Mouse (Mus musculus) gastrocnemius, postnatal 14 days (tissue): Measurements from ENCODE around the gene Oard1. TPM values are rescaled to one million over a fixed set of nuclear protein-coding genes. Genes with fewer than 3 reads are reported as not detected.

ENCODE experiments used
- DNase-seq: peaks from one replicate; pipeline ENCODE4 v3.0.0; 2021; ENCODE audit warnings: mixed read lengths
- intact Hi-C: fragments of 180-260 bp; cut with DNase I; formaldehyde crosslinking; loops from one replicate; pipeline ENCODE4 v1.15.1; 2025; ENCODE audit warnings: low total_unique reads
- total RNA-seq, 2 experiments: library from RNA; stranded (reverse); gene quantifications; 2 replicates each; pipeline ENCODE4 v1.2.3; 2021

Oard1 gene
- total RNA-seq, 2 experiments from 2014 or later = 7.4 to 8.3 TPM

DNA sequence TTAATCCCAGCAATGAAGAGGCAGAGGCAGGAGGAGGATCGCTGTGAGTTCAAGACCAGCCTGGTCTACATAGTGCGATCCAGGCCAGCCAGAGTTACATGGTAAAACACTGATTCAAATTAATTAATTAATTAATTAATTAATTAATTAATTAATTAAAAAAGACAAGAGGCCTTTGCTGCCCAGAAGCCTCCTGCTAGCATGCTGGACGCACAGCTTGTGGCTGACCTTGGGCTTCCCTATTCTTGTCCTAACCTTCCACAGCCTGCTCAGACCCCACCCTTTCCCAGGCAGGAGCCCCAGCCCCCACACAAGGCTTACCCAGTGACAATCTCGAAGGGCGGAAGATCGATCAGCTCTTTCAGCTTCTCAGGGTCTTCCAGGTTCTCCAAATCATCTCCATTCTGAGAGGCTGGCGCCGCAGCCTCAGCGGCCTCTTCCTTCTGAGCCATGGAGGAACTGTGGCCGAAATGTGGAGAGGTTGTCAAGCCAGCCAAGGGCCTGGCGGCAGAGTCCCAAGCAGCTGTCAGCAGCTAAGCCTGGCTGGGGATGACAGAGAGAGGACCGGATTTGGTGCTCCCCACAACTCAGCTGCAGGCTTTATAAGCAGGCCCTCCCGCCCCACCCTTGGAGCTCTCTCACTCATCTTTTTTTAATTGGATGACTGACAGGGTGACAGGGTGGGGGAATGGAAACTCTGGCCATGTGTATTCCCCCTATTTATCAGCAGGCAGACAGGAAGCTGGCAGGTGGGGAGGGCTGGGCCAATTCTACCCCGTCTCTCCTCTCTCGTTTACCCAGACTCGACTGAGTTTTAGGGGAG, 22.6 kb downstream of the Oard1 start, which contains the start of gene Apobec2:
TSS of gene Apobec2 (minus strand) at position 773 of the 823 bp plus-strand sequence.
- DNase-seq = peak; percentile 73
- intact Hi-C loops = no loop called here

DNA sequence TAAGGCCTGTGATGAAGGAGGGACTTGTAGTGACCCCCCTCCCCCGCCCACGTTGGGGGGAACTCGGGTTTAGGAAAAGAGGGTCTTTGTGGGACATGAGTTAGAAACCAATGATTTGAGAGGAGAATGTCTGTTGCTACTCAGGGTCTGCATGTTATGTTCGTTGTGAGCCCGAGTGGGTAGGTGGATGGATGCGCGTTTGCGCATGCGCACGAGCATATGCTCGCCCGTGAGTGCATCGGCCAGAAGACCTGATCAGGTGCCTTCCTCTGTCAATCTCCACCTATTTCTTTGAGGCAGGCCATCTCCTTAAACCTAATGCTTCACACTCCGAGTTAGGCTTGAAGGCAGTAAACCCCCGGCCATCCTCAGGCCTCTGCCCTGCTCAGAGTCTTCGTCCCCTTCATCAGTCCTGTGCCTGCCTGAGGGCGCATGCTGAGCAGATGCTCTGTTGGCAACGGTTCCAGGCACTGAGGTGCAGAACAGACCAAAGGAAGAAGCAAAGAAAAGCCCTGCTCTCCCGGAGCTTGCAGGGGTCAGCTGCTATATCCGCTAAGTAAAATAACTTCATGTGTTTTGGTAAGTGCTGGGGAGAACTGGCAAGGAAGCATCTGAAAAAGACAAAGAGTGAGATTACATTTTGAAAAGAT, 23.3 kb downstream of the Oard1 start:
- intact Hi-C loops = no loop called here
- no peak for DNase-seq

- intact Hi-C loops = no loop called here
- no peak for DNase-seq
Measured at GRCm38 (mm10) chr17:48433689-48434330, 24.0 kb downstream of the Oard1 start.

GRCm38 (mm10) chr17:48434479-48434878, 24.7 kb downstream of the Oard1 start:
- intact Hi-C loops = no loop called here
- DNase-seq = no peak

GRCm38 (mm10) chr17:48436487-48436886, 26.7 kb downstream of the Oard1 start:
- intact Hi-C loops = no loop called here
- DNase-seq = peak; percentile 43

DNA sequence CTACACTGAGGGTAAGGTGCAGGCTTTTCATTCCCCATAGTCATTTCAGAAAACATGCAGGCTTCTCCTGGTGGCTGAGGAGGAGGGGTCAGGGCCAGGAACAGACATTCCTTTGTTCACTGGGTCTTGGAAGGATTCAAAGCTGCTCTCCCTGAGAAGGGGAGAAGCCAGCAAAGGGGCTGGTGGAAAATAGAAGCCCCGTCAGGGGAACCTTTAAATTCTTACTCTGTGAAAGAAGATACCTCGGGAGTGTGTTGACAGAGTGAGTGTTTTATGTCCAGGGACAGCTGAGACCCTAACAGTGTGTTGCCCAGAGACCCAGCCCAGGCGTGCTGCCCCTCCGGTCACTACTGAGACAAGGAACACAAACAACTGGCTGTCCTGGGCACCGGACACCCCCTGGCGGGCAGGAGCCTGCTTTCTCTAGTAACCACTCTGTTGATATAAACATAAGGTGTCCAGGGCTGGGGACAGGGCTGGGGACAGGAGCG, 27.7 kb downstream of the Oard1 start:
- intact Hi-C loops = no loop called here
- peak; percentile 68 for DNase-seq

- intact Hi-C loops = no loop called here
- no peak for DNase-seq
Measured at GRCm38 (mm10) chr17:48442745-48443457, 33.1 kb downstream of the Oard1 start.

- intact Hi-C loops = no loop called here
- DNase-seq = no peak
Measured at GRCm38 (mm10) chr17:48443542-48444145, 33.8 kb downstream of the Oard1 start.

GRCm38 (mm10) chr17:48447675-48448074, 37.9 kb downstream of the Oard1 start:
- DNase-seq = no peak
- intact Hi-C loops = no loop called here

DNA sequence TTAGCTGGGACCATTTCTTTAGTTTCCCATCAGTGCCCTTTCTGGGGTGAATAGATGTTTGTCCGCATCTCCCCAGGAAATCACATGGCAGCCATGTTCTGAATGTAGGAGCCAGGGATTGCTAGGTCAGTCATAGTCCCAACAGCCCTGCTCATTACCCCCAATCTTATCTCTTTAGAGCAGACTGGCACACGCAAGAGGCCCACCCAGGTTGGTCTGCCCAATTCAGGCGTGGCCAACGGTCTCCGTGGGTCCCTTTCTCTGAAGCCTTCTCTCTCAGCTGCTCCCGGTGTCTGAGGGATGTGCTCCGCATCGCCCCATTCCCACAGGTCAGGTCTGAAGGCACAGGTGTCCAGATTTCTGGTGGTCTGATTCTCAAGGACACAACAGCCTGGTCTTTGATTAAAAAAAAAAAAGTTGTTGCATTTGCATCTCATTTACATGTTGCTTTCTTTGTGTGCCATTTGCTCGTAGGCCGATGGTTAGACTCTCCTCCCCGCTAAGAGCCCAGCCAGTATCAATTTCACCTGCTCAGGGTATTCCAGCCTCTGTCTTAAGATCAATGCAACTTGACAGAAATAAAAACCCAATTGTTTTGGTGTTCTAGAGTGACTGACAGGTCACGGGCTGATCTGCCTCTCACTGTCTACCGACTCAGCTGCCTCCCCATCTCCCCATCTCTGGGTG, 41.0 kb downstream of the Oard1 start:
- DNase-seq = no peak
- intact Hi-C loops = no loop called here

DNA sequence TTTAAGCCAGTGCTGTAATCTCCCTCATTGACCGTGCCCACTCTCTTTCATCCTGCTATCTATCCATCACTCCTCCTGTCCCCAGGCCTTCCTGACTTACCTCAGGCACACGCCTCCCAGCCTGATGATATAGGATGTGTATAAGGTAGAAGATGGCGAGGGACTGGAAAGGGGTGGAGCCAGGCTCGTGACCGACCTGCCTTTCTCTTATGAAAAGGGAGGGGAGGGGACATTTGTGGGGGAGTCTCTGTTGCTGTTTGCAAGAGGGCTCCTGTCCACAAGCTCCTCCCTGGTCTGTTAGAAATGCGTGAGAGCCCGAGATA, 41.5 kb downstream of the Oard1 start, which contains the start of gene Tspo2:
TSS of gene Tspo2 (minus strand) at position 170 of the 323 bp plus-strand sequence.
- no peak for DNase-seq
- intact Hi-C loops = no loop called here

GRCm38 (mm10) chr17:48451753-48452444, 42.1 kb downstream of the Oard1 start:
- no peak for DNase-seq
- intact Hi-C loops = no loop called here

- intact Hi-C loops = no loop called here
- DNase-seq = no peak
Measured at GRCm38 (mm10) chr17:48453489-48453888, 43.7 kb downstream of the Oard1 start.

DNA sequence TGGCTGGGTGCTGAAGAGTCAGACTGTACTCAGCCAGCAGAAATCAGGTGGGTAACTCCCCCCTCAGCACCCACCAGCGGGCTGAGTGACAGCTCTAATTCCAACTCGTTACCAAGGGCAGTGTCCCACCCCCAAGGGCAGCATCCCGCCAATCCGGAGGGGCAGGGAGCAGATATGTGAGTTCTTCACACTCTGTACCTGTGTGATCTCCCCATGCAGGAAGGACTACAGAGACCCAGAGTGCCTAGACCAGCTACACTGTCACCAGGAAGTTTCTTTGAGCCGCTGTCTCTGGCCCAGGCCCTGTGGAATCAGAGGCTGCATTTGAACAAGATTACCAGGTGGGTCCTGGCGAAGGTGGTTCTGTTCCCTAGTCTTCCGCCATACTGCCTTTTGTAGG, 44.4 kb downstream of the Oard1 start:
- no peak for DNase-seq

GRCm38 (mm10) chr17:48454688-48455087, 44.9 kb downstream of the Oard1 start, which contains the start of gene Unc5cl:
Gene Unc5cl (plus strand): TSS chr17:48454901.
- intact Hi-C loops = no loop called here
- no peak for DNase-seq

More for the DNA sequence above, 44.4 kb downstream of the Oard1 start:
- intact Hi-C loops = no loop called here

GRCm38 (mm10) chr17:48455955-48456354, 46.1 kb downstream of the Oard1 start:
- DNase-seq = no peak
- intact Hi-C loops = no loop called here

GRCm38 (mm10) chr17:48457971-48458653, 48.3 kb downstream of the Oard1 start:
- intact Hi-C loops = no loop called here
- no peak for DNase-seq

GRCm38 (mm10) chr17:48462096-48462495, 52.3 kb downstream of the Oard1 start:
- DNase-seq = no peak
- intact Hi-C loops = no loop called here
